Mouse (Mus musculus) ES-E14 (cell line): ENCODE measurements around the gene Arhgap24.

ENCODE experiments used
- CHD2 ChIP-seq: IDR thresholded peaks from 2 replicates; pipeline ENCODE4 v1.6.1; 2014; ENCODE audit warnings: mild to moderate bottlenecking, low read depth, low read length, inconsistent platforms
- HCFC1 ChIP-seq: IDR thresholded peaks from 2 replicates; pipeline ENCODE4 v1.6.1; 2012; ENCODE audit warnings: low read length, inconsistent platforms, borderline replicate concordance; ENCODE audit not compliant: insufficient read depth
- ZNF384 ChIP-seq: IDR thresholded peaks from 2 replicates; pipeline ENCODE4 v1.6.1; 2012; ENCODE audit warnings: low read depth, low read length, inconsistent platforms

DNA sequence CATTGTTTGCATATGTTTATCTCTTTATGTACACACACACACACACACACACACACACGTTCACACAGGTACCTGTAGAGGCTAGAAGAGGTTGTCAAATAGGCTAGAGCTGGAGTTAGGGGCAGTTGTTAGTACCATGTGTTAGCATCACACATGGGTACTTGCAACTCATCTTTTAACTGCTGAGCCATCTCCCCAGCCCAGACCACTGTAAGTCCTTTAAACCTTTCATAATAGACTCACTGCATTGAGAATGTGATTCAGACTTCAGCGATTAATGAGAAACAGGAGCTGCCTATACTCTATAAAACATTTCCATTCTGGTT is 407.9 kb downstream of the Arhgap24 start:
- no peak for TF ChIP-seq ZNF384
- no peak for TF ChIP-seq HCFC1
- no peak for TF ChIP-seq CHD2
